Mouse (Mus musculus) heart, adult 2 months (tissue): ENCODE measurements around the gene B4galt1. TPM values are rescaled to one million over a fixed set of nuclear protein-coding genes. Genes with fewer than 3 reads are reported as not detected.

Experiments used
- DNase-seq, 2 experiments: peaks; one replicate each; pipeline ENCODE4 v3.0.0; 2021
- H3K27ac ChIP-seq: fragments of 200-600 bp; 2 replicates; pipeline ENCODE4 v1.8.1; 2022
- H3K27me3 ChIP-seq: fragments of 200-500 bp; 2 replicates; pipeline ENCODE4 v1.6.1; 2012; ENCODE audit warnings: mild to moderate bottlenecking, low read length, inconsistent platforms, mixed read lengths; ENCODE audit not compliant: control insufficient read depth, insufficient read depth
- H3K36me3 ChIP-seq: fragments of 200-500 bp; 2 replicates; pipeline ENCODE4 v1.6.1; 2012; ENCODE audit warnings: low read length, inconsistent platforms; ENCODE audit not compliant: control insufficient read depth, insufficient read depth
- H3K4me1 ChIP-seq: fragments of 200-500 bp; 2 replicates; pipeline ENCODE4 v1.6.1; 2011; ENCODE audit warnings: low read length; ENCODE audit not compliant: control insufficient read depth, insufficient read depth
- H3K4me3 ChIP-seq: fragments of 200-600 bp; 2 replicates; pipeline ENCODE4 v1.8.1; 2022
- H3K79me2 ChIP-seq: fragments of 200-500 bp; replicated peaks from 2 replicates; pipeline ENCODE4 v1.6.1; 2012; ENCODE audit warnings: mild to moderate bottlenecking, inconsistent platforms, low read length, moderate library complexity, mixed read lengths; ENCODE audit not compliant: control insufficient read depth, insufficient read depth
- H3K9ac ChIP-seq: fragments of 200-500 bp; 2 replicates; pipeline ENCODE4 v1.6.1; 2012; ENCODE audit warnings: low read depth, mild to moderate bottlenecking, control low read depth, inconsistent platforms, low read length, mixed read lengths
- CTCF ChIP-seq: fragments of 200-600 bp; IDR thresholded peaks from 2 replicates; pipeline ENCODE4 v1.8.1; 2022; ENCODE audit warnings: antibody characterized with exemption, mild to moderate bottlenecking, moderate library complexity
- EP300 ChIP-seq: fragments of 200-500 bp; IDR thresholded peaks from 2 replicates; pipeline ENCODE4 v1.6.1; 2011; ENCODE audit warnings: low read depth, low read length, control low read depth; ENCODE audit not compliant: insufficient read depth
- POLR2A ChIP-seq: fragments of 200-500 bp; IDR thresholded peaks from 2 replicates; pipeline ENCODE4 v1.6.1; 2011; ENCODE audit warnings: mild to moderate bottlenecking, low read depth, low read length, control low read depth; ENCODE audit not compliant: insufficient read depth
- WGBS: fragments of 180-500 bp; shearing (Covaris S2); methylation state at CpG from one replicate; pipeline ENCODE4 v1.1.7; 2018; 5-methylcytosine and 5-hydroxymethylcytosine counted together
- intact Hi-C: fragments of 180-260 bp; cut with DNase I; formaldehyde crosslinking; loops from one replicate; pipeline ENCODE4 v1.15.1; 2025
- polyA plus RNA-seq: library from polyadenylated mRNA; depleted of rRNA; stranded (reverse); fragments of >200 nt; gene quantifications from 2 replicates; pipeline ENCODE4 v1.2.3, GENCODE M21; 2012
- total RNA-seq, 2 experiments: library from RNA; stranded (reverse); gene quantifications; 2 replicates each; pipeline ENCODE4 v1.2.3; 2021

B4galt1 gene
- total and polyA plus RNA-seq, 3 experiments, result 42.6 to 69.7 (median 68.7) TPM

DNA sequence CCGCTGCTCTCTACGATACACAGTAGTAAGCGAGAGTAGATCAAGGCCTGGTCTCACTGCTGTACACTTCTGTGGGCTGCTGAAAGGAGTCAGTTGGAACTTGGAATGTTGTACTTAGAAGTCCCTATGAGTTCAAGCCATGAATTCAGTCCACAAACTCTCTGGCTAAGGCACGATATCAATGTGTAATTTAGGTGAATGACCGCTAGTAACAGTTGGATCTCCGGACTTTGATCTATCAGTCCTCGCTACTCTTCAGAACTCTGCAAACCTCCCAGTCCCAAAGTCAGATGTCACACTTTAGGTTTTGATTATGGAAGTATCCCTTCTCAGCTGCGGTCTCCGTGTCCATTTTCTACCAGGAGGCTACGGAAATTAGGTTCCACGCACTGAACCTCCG lies 10.6 kb upstream of the B4galt1 start:
- H3K79me2 ChIP-seq, result no peaks in the 10 kb centered on the region
- TF ChIP-seq CTCF (no peak), EP300 (no peak), POLR2A (no peak)
- intact Hi-C loops, result no loop called here
- H3K27ac ChIP-seq, result no peak overlapping the region
- H3K9ac ChIP-seq, result no peak overlapping the region
- WGBS, result 98% methylated on average over 12 of the region's 12 CpGs
- H3K4me1 ChIP-seq, result peaks cover 2% of the 10 kb centered on the region
- no peak for DNase-seq
- no peaks in the 10 kb centered on the region for H3K36me3 ChIP-seq
- H3K27me3 ChIP-seq, result no peaks in the 10 kb centered on the region
- no peak overlapping the region for H3K4me3 ChIP-seq

DNA sequence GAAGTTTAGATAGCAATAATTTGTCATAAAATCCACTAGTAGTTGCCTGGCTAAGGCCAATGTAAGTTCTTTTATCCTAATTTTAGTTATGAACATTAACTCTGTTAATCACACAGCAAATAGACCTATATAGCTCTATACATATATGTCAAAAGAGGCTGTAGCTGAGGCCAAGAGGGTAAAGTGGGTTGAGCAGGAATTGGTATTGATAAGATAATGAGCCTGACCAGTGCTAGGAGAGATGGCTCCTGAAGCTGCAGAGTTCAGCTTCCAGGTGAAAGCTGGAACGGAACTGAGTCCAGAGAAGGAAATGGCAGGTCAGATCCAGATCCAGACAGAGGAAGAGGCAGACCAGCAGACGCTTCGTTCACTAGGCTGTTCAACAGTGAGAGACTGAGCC lies 9.5 kb upstream of the B4galt1 start:
- Histone ChIP-seq H3K27me3 (no peaks in the 10 kb centered on the region), H3K79me2 (no peaks in the 10 kb centered on the region), H3K27ac (no peak overlapping the region), H3K36me3 (no peaks in the 10 kb centered on the region), H3K4me1 (no peaks in the 10 kb centered on the region; the same call in 1 of the 2 replicates), H3K9ac (no peak overlapping the region), H3K4me3 (no peak overlapping the region)
- TF ChIP-seq CTCF, result no peak
- no peak for TF ChIP-seq POLR2A
- no peak for TF ChIP-seq EP300
- no peak for DNase-seq
- 59% methylated on average over 3 of the region's 3 CpGs for WGBS
- intact Hi-C loops, result no loop called here

DNA sequence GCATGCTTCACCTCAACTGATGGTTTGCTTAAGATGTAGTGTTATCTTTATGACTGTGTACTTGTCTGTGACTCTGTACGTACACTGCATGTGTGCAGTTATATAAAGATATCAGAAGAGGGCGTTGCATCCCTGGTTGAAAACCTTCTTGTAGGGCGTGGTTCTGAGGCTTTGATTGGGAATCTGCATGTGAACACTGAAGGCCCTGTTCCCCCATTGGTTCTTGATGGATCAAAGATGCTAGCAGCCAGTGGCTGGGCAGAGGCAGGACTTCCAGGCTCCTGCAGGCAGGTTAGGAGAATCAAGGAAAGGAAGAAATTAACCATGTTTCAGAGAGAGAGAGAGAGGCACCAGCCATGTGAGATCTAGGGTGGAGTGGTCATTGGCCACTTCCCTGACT lies 7.3 kb upstream of the B4galt1 start:
- no peak overlapping the region for H3K9ac ChIP-seq
- no peak overlapping the region for H3K27ac ChIP-seq
- TF ChIP-seq POLR2A (no peak), CTCF (no peak), EP300 (no peak)
- no peaks in the 10 kb centered on the region for H3K4me1 ChIP-seq
- H3K27me3 ChIP-seq, result no peaks in the 10 kb centered on the region
- H3K4me3 ChIP-seq, result no peak overlapping the region
- H3K79me2 ChIP-seq, result no peaks in the 10 kb centered on the region
- intact Hi-C loops, result no loop called here
- H3K36me3 ChIP-seq, result no peaks in the 10 kb centered on the region
- 86% methylated on average over 3 of the region's 3 CpGs for WGBS
- no peak for DNase-seq

DNA sequence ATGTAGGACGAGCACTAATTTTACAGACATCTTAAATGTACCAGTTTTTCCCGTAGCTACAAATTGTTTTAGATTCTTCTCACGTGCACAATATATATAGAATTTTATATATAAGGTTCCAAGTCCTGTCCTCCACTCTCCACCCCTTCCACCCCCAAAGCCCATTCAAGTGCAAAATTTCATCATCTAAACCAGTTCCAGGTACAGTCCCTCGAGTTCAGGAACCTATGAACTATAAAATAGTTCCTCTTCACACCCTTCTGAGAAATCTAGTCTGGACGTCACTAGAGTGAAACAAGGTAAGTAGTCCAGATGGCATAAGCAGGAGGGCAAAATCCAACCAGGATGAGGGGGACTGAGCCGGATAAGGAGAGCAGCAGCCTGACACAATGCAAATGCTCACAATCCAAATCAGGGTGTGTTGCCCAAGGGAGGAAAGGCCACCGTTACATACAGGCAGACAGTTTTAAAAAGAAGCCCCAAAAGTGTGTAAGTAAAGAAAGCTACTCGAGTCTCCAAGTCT lies 4.1 kb upstream of the B4galt1 start:
- Histone ChIP-seq H3K9ac (no peak overlapping the region), H3K27ac (no peak overlapping the region), H3K27me3 (no peaks in the 10 kb centered on the region), H3K79me2 (no peaks in the 10 kb centered on the region), H3K4me3 (no peak overlapping the region), H3K4me1 (peaks cover 2% of the 10 kb centered on the region), H3K36me3 (no peaks in the 10 kb centered on the region)
- intact Hi-C loops, result no loop called here
- WGBS, result 84% methylated on average over 8 of the region's 8 CpGs
- no peak for TF ChIP-seq CTCF
- TF ChIP-seq EP300, result no peak
- TF ChIP-seq POLR2A, result no peak
- no peak for DNase-seq

DNA sequence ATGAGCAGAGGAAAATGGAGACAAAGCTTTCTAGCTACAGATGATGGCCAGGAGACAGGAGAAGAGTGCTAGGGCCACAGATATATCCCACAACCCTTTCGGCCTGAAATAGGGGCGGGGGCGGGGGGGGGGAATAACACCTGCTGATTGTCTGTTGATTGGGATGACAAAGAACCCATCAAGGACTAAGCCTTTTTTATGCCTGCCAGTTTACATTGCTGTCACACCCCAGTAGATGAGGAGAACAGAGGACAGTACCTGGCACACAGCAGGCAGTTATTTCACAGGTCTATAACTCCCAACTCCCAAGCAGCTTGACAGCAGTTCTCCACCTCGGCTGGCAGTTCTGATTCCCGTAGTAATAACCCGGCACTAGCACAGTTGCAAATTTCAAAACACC lies 2.8 kb upstream of the B4galt1 start:
- Histone ChIP-seq H3K79me2 (no peaks in the 10 kb centered on the region), H3K4me3 (no peak overlapping the region), H3K36me3 (no peaks in the 10 kb centered on the region), H3K4me1 (peaks cover 2% of the 10 kb centered on the region), H3K27me3 (no peaks in the 10 kb centered on the region), H3K27ac (no peak overlapping the region), H3K9ac (no peak overlapping the region)
- no peak for TF ChIP-seq EP300
- TF ChIP-seq CTCF, result no peak
- no peak for TF ChIP-seq POLR2A
- WGBS, result 82% methylated on average over 6 of the region's 6 CpGs
- intact Hi-C loops, result no loop called here
- DNase-seq, result no peak

DNA sequence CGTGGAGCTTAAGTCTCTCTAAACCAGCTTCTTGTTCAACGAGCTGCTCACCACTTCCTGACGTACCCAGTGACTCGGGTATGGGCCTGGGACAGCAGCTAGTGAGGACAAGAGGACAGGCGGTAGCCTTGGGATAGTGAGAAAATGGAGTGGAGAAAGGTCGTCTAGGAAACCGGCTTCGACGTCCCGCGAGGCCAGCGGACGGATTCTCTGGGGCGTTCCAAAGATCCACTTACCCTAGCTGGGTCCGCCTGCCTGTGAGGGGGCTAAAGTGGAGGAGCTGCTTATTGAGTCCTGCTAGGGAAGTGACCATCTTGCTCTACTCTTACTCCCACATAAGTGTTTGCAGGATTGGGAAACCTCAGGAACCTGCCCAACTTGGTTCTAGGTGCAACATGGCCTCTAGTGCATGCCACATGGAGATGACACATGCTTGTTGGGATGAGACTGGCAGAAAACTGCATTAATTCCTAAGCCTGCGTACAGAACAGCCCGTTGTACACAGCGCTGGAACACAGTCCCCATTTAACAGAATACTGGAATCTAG lies 655 bp upstream of the B4galt1 start:
- Histone ChIP-seq H3K4me3 (peak overlapping the region; percentile 69), H3K36me3 (peaks cover 2% of the 10 kb centered on the region; the same call in 1 of the 2 replicates), H3K79me2 (peaks cover 4% of the 10 kb centered on the region; the same call in 1 of the 2 replicates), H3K27me3 (no peaks in the 10 kb centered on the region), H3K4me1 (peaks cover 12% of the 10 kb centered on the region), H3K27ac (peak overlapping the region; percentile 93), H3K9ac (peak overlapping the region; percentile 75)
- intact Hi-C loops, result loop anchor here (2.0 kb wide), 1 partner anchor 50 kb away; no protein-coding TSS in a partner anchor
- 15% methylated on average over 18 of the region's 18 CpGs for WGBS
- DNase-seq, result peak in 1 of 2 experiments; percentile 37
- 0 out of 2 replicates have a peak, but pooled peaks have one; percentile 8 for TF ChIP-seq EP300
- no peak for TF ChIP-seq CTCF
